Mouse (Mus musculus): ENCODE data around the gene Nr1i3.

Nr1i3 gene

DNA sequence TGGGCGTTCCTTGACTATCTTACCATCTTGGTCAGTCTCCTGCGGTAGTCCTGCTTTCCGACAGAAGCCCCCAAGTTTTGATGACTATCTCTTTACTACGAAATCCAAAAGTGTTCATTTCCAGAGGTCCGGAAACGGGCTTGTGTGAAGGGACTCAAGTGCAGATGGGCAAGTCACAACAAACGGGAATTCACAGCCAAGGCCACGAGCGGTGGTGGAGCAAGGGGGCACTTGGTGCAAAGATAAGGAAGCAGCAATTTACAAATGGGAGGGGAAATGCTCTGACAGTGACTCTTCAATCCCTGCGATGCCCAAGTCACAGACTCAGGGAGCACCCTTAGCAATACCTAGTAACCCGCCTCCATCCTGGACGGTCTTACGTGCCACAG lies 33.7 kb downstream of the Nr1i3 start:
- in situ Hi-C loops (cut with MboI; ENCODE audit: low pct_unique_long_range_greater_than_20kb in 1 of 2, low sequenced_read_pairs in 2 of 2, unreplicated experiment in 1 of 2), result no loop called here

DNA sequence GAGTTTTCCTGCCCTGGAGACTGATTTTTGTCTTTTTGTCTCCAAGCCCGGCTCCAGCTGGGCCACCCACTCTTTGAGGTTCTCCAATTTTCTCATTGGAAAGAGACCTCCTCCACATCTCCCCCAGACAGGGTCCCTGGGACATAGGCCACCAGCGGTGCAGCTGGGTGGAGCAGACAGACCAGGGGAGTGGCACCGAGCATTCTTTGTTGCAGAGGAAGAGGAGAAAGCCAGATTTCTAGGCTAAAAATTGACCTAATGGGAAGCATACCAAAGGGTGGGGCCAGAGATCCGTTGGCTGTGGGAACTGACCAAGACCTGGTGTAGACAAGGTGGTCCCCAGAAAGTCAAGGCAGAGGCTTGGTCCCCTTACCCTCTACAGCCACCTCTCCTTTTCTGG lies 34.1 kb downstream of the Nr1i3 start:
- in situ Hi-C loops (cut with MboI; ENCODE audit: low pct_unique_long_range_greater_than_20kb in 1 of 2, low sequenced_read_pairs in 2 of 2, unreplicated experiment in 1 of 2), result no loop called here

DNA sequence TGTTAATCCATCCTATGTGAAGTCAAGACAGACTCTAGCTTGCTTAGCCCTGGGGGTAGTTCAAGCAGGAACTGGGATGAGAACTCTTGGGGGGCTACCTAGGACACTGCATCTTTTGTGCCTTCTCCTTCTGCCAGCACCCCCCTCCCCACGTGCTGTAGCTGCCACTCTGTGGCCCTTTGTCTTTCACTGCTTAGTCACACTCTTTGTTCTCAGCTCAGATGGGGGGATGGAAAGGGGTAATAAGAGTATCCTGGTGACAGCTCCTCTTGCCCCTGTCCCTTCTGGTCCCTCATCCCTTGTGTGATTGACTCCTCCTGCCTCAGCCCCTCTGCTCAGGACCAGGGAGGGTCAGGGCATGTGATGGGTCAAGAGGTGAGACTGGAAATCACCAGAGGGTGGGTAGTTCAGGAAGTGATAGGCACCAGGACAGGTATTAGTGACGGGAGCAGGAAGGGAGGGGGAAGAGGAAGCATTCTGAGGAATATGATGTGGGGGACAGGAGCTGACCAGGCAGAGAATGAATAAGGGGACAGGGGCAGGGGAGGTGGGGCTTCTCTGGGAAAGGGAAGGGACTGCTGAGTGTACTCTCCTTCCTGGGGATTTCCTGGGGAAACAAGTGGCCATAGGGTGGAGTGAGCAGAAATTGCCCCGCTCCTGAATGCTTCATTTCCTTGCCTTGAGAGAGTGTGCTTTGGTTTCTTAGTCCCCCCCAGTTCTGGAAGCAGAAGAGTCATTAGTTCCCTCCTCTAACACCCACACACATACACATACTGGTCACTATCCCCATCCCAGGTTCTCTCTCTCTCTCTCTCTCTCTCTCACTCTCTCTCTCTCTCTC lies 34.8 kb downstream of the Nr1i3 start:
- in situ Hi-C loops (cut with MboI; ENCODE audit: low pct_unique_long_range_greater_than_20kb in 1 of 2, low sequenced_read_pairs in 2 of 2, unreplicated experiment in 1 of 2), result no loop called here

DNA sequence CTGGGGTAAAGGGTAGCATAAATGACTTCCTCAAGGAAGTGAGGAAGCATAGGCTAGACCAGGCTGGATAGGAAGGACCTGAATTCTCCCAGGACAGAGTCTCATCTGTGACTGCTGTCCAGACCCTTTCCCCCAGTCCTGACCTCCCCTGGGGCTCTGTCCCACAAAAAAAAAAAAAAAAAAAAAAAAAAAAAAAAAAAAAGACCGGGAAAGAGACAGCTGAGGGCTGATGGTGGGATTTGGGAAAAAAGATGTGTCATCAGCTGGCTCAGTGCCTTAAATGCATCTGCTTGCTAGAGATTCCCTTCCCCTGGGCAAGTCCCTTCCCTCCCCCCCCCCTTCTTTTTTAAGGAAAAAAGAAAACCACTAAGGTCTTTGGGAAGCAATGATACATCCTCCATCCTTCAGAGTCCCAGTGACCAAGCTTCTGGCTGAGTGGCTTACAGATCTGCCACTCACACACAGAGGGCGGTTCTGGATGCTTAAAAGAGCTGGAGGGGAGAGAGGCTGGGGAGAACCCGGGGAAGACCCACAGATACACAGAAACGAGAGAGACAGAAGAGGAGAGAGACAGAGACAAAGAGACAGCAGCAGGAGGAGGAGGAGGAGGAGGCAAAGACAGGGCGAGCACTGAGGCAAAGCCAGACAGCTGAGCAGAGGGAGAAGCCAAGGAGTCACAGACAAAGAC lies 36.3 kb downstream of the Nr1i3 start, which contains the start of gene Adamts4:
Adamts4 (plus strand) TSS at position 509 of the 688 bp plus-strand sequence.
- in situ Hi-C loops (cut with MboI; ENCODE audit: low pct_unique_long_range_greater_than_20kb in 1 of 2, low sequenced_read_pairs in 2 of 2, unreplicated experiment in 1 of 2), result no loop called here

DNA sequence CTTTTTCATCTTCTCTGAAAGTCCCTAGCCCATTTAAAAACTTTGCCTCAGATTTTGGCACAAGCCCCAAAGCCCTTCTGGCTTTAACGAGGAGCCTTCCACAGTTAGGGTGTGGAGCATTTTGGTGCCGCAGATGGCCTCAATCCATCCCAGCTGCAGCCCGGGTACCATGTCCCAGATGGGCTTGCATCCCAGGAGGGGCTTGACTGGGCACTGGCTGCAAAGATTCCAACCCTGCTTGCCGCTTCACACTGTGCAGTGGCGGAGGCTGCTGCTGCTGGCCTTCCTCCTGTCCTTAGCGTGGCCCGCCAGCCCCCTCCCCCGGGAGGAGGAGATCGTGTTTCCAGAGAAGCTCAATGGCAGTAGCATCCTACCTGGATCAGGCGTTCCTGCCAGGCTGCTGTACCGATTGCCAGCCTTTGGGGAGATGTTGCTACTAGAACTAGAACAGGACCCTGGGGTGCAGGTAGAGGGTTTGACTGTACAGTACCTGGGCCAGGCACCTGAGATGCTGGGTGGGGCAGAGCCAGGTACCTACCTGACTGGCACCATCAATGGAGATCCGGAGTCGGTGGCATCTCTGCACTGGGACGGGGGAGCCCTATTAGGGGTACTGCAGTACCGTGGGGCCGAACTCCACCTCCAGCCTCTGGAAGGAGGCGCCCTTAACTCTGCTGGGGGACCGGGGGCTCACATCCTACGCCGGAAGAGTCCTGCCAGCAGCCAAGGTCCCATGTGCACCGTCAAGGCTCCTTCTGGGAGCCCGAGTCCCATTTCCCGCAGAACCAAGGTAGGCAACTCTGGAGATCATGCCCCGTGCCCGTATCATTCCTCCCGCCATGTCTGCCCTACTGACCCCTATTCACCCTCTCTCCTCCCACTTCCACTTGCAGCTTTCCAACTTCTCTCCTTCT lies 37.2 kb downstream of the Nr1i3 start, which contains the start of gene Ndufs2:
Ndufs2 (minus strand) TSS at position 709 of the 914 bp plus-strand sequence.
- in situ Hi-C loops (cut with MboI; ENCODE audit: low pct_unique_long_range_greater_than_20kb in 1 of 2, low sequenced_read_pairs in 2 of 2, unreplicated experiment in 1 of 2), result no loop called here

DNA sequence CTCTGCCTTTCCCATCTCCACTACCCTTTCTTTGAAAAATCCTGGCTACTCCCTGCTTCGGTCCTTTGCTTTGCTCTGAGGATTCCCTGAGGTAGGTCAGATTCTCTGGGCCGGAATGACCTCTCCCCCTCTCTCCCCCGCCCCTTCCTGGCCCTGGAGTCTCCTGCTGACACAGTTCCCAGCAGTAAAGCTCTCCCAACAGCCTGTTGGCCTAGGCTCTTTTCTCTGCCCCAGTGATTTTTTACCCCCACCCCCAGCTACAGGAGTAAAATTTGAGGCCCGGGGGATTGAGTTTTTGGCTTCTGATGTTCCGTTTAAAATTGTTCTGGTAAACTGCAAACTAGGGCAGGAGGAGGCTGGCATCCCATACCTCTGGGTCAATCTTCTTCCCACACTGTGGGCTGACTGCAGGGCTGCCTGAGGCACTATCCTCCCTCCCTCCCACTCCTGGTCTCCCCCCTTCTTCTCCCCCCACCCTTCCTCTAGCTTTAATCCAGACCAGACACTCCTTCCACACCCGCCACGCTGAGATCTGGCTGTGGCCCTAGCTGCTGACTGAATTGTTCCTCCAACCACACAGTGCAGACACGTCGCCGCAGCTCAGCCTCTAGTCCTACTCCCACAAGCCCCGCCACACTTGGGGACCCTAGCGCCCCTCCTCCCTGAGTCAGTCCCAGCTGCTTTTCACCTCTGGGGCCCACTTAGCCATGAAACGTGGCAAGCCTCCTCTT lies 38.0 kb downstream of the Nr1i3 start:
- in situ Hi-C loops (cut with MboI; ENCODE audit: low pct_unique_long_range_greater_than_20kb in 1 of 2, low sequenced_read_pairs in 2 of 2, unreplicated experiment in 1 of 2), result no loop called here

DNA sequence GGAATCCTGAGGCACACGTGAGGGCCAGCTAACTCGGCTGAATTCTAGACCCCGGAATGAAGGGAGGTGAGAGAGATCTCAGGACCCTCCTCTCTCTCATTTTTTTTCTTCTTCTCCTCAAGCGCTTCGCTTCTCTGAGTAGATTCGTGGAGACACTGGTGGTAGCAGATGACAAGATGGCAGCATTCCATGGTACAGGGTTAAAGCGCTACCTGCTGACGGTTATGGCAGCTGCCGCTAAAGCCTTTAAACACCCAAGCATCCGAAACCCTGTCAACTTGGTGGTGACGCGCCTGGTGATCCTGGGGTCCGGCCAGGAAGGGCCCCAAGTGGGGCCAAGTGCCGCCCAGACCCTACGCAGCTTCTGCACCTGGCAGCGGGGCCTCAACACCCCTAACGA lies 38.6 kb downstream of the Nr1i3 start:
- in situ Hi-C loops (cut with MboI; ENCODE audit: low pct_unique_long_range_greater_than_20kb in 1 of 2, low sequenced_read_pairs in 2 of 2, unreplicated experiment in 1 of 2), result no loop called here

DNA sequence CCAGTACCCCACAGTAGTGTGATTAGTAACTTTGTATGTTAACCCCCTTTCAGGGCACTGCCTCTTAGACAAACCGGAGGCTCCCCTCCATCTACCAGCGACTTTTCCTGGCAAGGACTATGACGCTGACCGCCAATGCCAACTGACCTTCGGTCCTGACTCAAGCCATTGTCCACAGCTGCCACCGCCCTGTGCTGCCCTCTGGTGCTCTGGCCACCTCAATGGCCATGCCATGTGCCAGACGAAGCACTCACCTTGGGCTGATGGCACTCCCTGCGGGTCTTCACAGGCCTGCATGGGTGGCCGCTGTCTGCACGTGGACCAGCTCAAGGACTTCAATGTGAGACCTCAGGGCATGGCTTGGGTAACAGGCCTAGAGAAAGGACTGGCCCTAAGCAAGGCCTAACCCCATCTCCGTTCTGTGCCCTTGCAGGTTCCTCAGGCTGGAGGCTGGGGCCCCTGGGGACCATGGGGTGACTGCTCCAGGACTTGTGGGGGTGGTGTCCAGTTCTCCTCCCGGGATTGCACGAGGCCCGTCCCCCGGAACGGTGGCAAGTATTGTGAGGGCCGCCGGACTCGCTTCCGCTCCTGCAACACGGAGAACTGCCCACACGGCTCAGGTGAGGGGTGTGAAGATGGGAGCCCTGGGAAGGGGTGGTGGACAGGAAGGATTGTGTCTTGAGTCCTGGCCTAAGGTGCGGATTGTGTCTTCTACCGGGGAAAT lies 42.5 kb downstream of the Nr1i3 start:
- in situ Hi-C loops (cut with MboI; ENCODE audit: low pct_unique_long_range_greater_than_20kb in 1 of 2, low sequenced_read_pairs in 2 of 2, unreplicated experiment in 1 of 2), result no loop called here

DNA sequence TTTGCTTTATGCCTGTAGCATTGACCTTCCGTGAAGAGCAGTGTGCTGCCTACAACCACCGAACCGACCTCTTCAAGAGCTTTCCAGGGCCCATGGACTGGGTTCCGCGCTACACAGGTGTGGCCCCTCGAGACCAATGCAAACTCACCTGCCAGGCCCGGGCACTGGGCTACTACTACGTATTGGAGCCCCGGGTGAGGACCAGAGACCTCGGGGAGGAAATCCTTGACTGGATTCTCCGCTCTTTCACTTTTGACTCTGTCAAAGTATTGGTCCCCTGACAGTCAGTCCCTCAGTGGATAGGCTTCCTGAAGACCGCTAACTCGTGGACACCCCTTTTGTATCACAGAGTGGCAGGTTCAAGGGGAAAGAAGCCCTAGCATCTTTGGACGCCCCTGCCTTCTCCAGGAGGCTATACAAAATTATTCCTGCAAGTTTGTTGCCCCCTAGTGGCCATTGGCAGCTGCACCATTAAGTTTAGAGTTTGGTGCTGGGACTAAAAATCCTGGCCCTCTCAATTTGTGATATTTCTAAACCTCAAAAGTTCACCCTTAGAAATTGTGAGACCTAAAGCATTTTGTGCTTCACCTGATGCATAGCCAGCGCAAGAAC lies 43.3 kb downstream of the Nr1i3 start:
- in situ Hi-C loops (cut with MboI; ENCODE audit: low pct_unique_long_range_greater_than_20kb in 1 of 2, low sequenced_read_pairs in 2 of 2, unreplicated experiment in 1 of 2), result no loop called here

DNA sequence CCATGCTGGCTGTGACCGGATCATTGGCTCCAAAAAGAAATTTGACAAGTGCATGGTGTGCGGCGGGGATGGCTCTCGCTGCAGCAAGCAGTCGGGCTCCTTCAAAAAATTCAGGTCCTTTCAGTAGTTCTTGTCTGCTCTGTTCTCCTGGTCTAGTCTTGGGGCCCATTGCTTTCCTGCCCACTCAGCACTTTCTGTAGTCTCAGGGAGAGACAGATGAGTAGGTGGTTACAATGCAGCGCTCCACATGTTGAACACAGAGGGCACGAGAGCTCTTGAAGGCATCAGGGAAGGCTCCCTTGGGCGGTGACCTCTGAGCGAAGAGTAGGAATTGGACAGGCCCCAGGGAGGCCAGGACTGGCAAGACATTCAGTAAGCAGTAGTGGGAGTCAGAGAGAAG lies 44.0 kb downstream of the Nr1i3 start:
- in situ Hi-C loops (cut with MboI; ENCODE audit: low pct_unique_long_range_greater_than_20kb in 1 of 2, low sequenced_read_pairs in 2 of 2, unreplicated experiment in 1 of 2), result no loop called here

DNA sequence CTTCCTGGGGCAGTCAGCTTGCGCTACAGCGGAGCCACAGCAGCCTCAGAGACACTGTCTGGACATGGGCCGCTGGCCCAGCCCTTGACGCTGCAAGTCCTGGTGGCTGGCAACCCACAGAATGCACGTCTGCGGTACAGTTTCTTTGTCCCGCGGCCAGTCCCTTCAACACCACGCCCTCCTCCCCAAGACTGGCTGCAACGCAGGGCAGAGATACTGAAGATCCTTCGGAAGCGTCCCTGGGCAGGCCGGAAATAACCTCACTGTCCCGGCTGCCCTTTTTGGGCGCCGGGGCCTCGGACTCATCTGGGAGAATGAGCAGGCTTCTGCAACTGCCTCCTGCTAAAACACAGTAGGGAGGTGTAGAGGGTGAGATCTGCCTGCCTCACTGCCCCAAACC lies 45.2 kb downstream of the Nr1i3 start:
- in situ Hi-C loops (cut with MboI; ENCODE audit: low pct_unique_long_range_greater_than_20kb in 1 of 2, low sequenced_read_pairs in 2 of 2, unreplicated experiment in 1 of 2), result no loop called here

DNA sequence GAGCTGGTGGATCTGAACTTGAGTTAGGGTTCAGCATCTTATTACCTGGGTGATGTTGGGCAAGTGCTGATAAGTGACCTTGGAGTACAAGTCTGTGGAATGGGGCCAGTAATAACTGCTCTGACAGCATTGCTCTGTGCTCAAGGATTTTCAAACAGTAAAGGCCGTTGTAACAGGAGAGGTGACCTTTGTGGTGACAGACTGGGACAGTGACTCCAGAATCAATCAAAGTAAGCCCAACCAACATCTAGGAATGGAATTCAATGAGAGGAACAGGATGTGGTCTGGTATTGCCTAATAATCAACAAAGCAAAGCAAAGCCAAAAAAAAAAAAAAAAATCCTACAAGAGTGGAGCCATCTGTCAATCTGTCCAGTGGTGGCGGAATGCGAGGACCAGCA lies 46.5 kb downstream of the Nr1i3 start:
- in situ Hi-C loops (cut with MboI; ENCODE audit: low pct_unique_long_range_greater_than_20kb in 1 of 2, low sequenced_read_pairs in 2 of 2, unreplicated experiment in 1 of 2), result no loop called here

DNA sequence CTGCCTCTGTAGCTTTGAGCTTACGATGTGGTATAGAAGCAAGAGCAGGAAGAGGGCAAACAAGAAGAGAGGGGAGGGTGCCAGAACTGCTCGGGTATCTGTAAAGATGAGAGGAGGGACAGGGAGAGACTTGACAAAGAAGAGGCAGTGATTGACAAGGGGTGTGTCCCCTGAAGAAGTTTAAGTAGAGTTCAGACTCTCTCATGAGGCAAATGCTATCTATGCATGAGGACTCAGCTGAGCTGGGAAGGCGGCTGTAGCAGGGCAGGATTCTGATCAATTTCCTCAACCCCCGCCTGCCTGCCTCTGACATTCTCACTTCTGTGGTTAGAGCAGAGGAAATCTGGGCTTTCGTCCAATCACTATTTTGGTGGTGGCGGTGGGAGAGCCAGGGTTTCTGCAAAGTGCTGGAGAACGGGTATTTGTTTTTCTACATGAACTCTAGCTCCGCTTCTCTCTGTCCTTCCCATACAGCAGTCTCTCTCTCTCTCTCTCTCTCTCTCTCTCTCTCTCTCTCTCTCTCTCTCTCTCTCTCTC lies 48.9 kb downstream of the Nr1i3 start:
- in situ Hi-C loops (cut with MboI; ENCODE audit: low pct_unique_long_range_greater_than_20kb in 1 of 2, low sequenced_read_pairs in 2 of 2, unreplicated experiment in 1 of 2), result no loop called here

DNA sequence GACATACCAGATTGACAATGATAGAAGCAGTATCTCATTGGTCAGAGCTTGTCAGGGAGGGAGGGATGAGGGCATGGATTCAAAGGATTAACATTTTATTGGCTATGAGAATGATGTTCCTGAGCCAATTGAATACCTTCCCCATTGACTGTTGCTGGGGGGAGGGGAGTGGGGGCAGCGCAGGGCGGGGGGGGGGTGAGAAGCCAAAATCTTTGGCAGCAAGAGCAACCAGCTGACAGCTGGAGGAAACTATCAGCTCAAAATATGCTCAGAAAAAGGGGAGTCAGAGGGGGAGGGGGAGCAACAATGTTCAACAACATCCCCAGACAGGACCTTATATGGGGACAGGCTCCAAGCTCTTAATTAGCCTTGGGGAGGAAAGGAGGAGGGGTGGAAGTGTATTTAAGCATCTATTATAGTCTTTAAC lies 49.4 kb downstream of the Nr1i3 start:
- in situ Hi-C loops (cut with MboI; ENCODE audit: low pct_unique_long_range_greater_than_20kb in 1 of 2, low sequenced_read_pairs in 2 of 2, unreplicated experiment in 1 of 2), result no loop called here

DNA sequence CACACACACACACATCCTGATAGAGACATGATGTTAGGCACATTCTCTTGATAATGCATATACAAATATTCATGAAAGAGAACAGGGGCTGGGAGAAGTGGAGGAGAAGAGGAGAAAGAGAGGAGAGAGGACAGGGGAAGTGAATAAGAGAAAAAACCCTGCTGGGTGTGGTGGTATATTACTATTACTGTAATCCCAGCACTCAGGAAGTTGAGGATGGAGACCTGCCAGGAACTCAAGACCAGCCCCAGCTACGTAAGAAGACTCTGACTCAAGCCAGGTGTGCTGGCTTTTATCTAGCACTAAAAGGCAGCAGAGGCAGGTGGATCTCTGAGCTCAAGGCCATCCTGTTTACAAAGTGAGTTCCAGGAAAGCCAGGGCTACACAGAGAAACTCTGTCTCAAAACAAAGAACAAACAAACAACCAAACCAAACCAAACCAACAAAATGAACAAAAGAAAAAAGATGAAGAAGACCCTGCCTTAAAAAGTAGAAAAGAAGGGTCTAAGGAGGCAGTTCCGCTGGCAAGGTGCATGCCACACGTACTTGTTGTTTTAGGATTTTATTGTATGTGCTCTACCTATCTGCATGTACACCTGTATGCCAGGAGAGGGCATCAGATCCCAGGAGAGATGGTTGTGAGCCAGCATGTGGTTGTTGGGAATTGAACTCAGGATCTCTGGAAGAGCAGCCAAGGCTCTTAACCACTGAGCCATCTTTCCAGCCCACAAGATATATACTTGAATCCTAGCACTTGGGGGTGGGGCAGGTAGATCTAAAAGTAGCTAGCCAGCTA lies 50.1 kb downstream of the Nr1i3 start:
- in situ Hi-C loops (cut with MboI; ENCODE audit: low pct_unique_long_range_greater_than_20kb in 1 of 2, low sequenced_read_pairs in 2 of 2, unreplicated experiment in 1 of 2), result no loop called here

DNA sequence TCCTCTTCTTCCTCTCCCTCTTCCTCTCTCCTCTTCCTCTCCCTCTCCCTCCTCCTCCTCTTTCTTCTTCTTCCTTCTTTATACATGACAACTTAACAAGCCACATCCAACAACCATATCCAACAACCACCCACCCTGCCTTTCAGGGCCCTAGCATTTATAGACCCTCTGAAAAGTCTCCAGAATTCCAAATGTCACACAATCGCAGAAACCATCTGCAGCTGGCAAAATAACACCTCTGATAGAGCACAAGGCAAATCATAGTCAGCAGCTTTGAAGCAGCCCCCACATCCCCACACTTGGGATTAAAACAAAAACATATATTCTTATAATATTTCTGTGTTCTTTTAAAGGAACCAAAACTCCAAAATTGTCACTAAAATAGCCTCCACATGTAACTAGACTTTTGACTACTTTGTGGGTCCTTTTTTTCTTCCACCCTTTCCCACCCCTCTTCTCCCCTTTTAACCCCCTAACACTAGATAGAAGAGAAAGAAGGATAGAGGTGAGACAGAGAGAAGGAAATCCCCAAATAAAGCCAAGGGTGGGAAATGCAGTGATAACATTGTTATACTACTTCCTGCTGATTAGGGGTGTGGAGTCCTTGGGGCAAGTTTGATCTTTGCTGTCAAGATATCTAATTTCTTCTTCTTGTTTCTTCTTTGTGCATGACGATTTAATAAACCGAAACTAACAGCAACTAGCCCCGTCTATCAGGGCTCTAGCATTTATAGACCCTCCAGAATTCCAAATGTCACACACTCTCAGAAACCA lies 52.4 kb downstream of the Nr1i3 start:
- in situ Hi-C loops (cut with MboI; ENCODE audit: low pct_unique_long_range_greater_than_20kb in 1 of 2, low sequenced_read_pairs in 2 of 2, unreplicated experiment in 1 of 2), result no loop called here

All from mouse embryonic stem cell (cell line).